Comparison of ENCODE assay signal across 9 mouse cellular contexts in the genomic region with DNA sequence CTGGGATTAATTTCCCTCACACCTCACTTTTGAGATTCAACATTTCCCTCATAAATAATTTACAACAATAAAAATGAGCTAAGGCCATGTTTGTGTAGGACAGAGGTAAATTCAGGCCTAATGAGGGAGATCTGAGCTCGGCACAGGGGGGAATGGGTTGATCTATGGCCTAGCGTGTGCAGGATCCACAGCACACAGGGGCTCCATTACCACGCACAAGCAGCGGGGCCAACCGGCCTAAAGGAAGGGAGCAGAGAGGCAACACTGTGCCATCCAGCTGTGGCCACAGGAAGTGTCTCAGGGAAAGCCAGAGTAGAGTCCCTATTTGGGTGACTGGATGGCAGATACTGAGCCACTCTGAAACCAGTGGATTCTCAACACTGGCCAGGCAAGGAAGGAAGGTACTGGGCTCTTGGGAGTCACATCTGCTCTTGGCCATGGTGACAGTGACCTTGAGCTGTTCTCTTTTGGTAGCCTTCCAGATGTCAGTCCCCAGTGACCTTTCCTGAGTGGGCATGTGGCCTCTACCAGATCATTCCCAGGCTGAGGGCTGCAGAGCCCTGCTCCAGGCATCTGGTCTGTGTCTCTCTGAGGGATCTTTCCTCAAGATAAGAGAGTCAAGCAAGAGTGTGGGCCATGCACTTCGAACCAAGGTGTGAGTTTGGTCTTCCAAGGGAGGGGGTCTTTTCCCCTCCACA. TPM values are rescaled to one million over a fixed set of nuclear protein-coding genes. Genes with fewer than 3 reads are reported as not detected.
A peak's percentile ranks its signal among the peaks of the same experiment; 100 is the strongest.
DNase-seq lines count a peak whose midpoint lies in the region; ATAC-seq lines count a peak whose summit lies in the region.
"Had no signal": no experiment of that assay in that cellular context is flagged by ENCODE, and none has a peak within 500 bp of the region (broad histone marks: within the 10 kb centered on the region; RNA-seq: fewer than 3 reads in every experiment).

No protein-coding gene starts in this region.

- no peak for ATAC-seq in heart, embryonic 15.5 days (replicated peaks; ENCODE audit: insufficient number of reproducible peaks, insufficient read depth, low FRiP score, low read depth)
- no peak for ATAC-seq in limb, embryonic 13.5 days (ENCODE audit: low FRiP score, low read depth)
- no peak for ATAC-seq in activated CD4-positive, CD25-positive, alpha-beta regulatory T cell, adult 4 months

- H3K4me1 ChIP-seq in heart, embryonic 15.5 days (replicated peaks) = peaks cover 32% of the 10 kb centered on the region
- H3K4me1 ChIP-seq in limb, embryonic 13.5 days = peaks cover 81% of the 10 kb centered on the region

- peaks cover 9% of the 10 kb centered on the region; the same call in 1 of the 2 replicates for H3K36me3 ChIP-seq in heart, embryonic 15.5 days
- H3K36me3 ChIP-seq in limb, embryonic 13.5 days = peaks cover 13% of the 10 kb centered on the region

- no peak overlapping the region for H3K9ac ChIP-seq in heart, embryonic 15.5 days
- no peak overlapping the region for H3K9ac ChIP-seq in limb, embryonic 13.5 days

- H3K4me2 ChIP-seq in heart, embryonic 15.5 days = no peak overlapping the region
- no peak overlapping the region for H3K4me2 ChIP-seq in limb, embryonic 13.5 days (replicated peaks)

- no peak for DNase-seq in heart, adult 9 months (ENCODE audit: low spot score in 2 of 2)
- DNase-seq in thymus, postnatal 0 days (ENCODE audit: low spot score) = peak; percentile 30
- DNase-seq in thymus, postnatal 25 days = no peak
- no peak for DNase-seq in cerebellum, adult 9-10 months
- DNase-seq in cerebellum, postnatal 14 days = no peak
- DNase-seq: adrenal gland, adult 8-10 months had no signal

- H3K27ac ChIP-seq in heart, embryonic 15.5 days = peak overlapping the region; percentile 50; the same call in 1 of the 2 replicates
- peak overlapping the region; percentile 90 for H3K27ac ChIP-seq in limb, embryonic 13.5 days

- H3K9me3 ChIP-seq in heart, embryonic 15.5 days (replicated peaks) = no peaks in the 10 kb centered on the region
- 0 out of 2 replicates have a peak, but pooled peaks cover under 1% of the 10 kb centered on the region for H3K9me3 ChIP-seq in limb, embryonic 13.5 days

- WGBS in heart, embryonic 15.5 days = 76% methylated on average over 6 of the region's 6 CpGs
- 58% methylated on average over 6 of the region's 6 CpGs for WGBS in limb, embryonic 13.5 days

- H3K4me3 ChIP-seq in heart, embryonic 15.5 days = no peak overlapping the region
- H3K4me3 ChIP-seq in limb, embryonic 13.5 days = no peak overlapping the region

- no peaks in the 10 kb centered on the region for H3K27me3 ChIP-seq in heart, embryonic 15.5 days
- no peaks in the 10 kb centered on the region for H3K27me3 ChIP-seq in limb, embryonic 13.5 days

RNA-seq across cellular contexts. Expression of gene Mvb12b, which starts 9.9 kb away (rescaled TPM):
- polyA plus RNA-seq in heart, embryonic 15.5 days (2015; fragmentation: Nextera tagmentation; extraction: Ambion mirVana) = 12.7 and 15.7 TPM in 2 replicates
- polyA plus RNA-seq in thymus, postnatal 0 days (2015; fragmentation: Nextera tagmentation; extraction: Ambion mirVana) = 50.4 and 56.8 TPM in 2 replicates
- 22.6 and 23.8 TPM in 2 replicates for polyA plus RNA-seq in limb, embryonic 13.5 days (2015; fragmentation: Nextera tagmentation; extraction: Ambion mirVana)
- polyA plus RNA-seq in activated CD4-positive, CD25-positive, alpha-beta regulatory T cell, adult 4 months (2017; shearing (Covaris generic)) = 1 to 10 TPM; 1.4 to 2.3 TPM
